Mouse (Mus musculus): ENCODE measurements around the gene Ccdc171.
A peak's percentile ranks its signal among the peaks of the same experiment; 100 is the strongest.
"Not testable (repeated sequence)": the region's sequence is repeated elsewhere in the genome, so short reads cannot be mapped to it uniquely, and the experiment has no call there.

Gene Ccdc171

GRCm38 (mm10) chr4:83524843-83525689, at the start of gene Ccdc171:
TSS of gene Ccdc171 (plus strand) at chr4:83525545.
- peak; percentile 97 to 98 for DNase-seq

GRCm38 (mm10) chr4:83485250-83485649, 40.1 kb upstream of the Ccdc171 start:
- no peak for DNase-seq

- DNase-seq, result peak; percentile 89 to 93
Observed at GRCm38 (mm10) chr4:83485735-83486116, 39.6 kb upstream of the Ccdc171 start.

GRCm38 (mm10) chr4:83486117-83486901, 39.0 kb upstream of the Ccdc171 start, which contains the start of gene Psip1:
TSS of gene Psip1 (minus strand) at chr4:83486459.
- peak; percentile 92 to 94 for DNase-seq

GRCm38 (mm10) chr4:83489121-83489520, 36.2 kb upstream of the Ccdc171 start:
- DNase-seq, result no peak

GRCm38 (mm10) chr4:83493112-83493511, 32.2 kb upstream of the Ccdc171 start:
- DNase-seq, result no peak

- DNase-seq, result not testable (repeated sequence)
Observed at GRCm38 (mm10) chr4:83497013-83497412, 28.3 kb upstream of the Ccdc171 start.

GRCm38 (mm10) chr4:83500154-83501036, 24.9 kb upstream of the Ccdc171 start:
- DNase-seq, result peak; percentile 8 to 12

- no peak for DNase-seq
Observed at GRCm38 (mm10) chr4:83501037-83501430, 24.3 kb upstream of the Ccdc171 start.

- DNase-seq, result no peak
Observed at GRCm38 (mm10) chr4:83509600-83509999, 15.7 kb upstream of the Ccdc171 start.

GRCm38 (mm10) chr4:83511083-83511482, 14.3 kb upstream of the Ccdc171 start:
- DNase-seq, result no peak

GRCm38 (mm10) chr4:83512217-83512616, 13.1 kb upstream of the Ccdc171 start:
- DNase-seq, result no peak

GRCm38 (mm10) chr4:83512644-83513043, 12.7 kb upstream of the Ccdc171 start:
- no peak for DNase-seq

- DNase-seq, result no peak
Observed at GRCm38 (mm10) chr4:83514183-83514582, 11.2 kb upstream of the Ccdc171 start.

- DNase-seq, result peak in 1 of 2 experiments; percentile 12
Observed at GRCm38 (mm10) chr4:83514976-83515669, 10.2 kb upstream of the Ccdc171 start.

GRCm38 (mm10) chr4:83516144-83516543, 9.2 kb upstream of the Ccdc171 start:
- DNase-seq, result not testable (repeated sequence)

- no peak for DNase-seq
Observed at GRCm38 (mm10) chr4:83519148-83519547, 6.2 kb upstream of the Ccdc171 start.

- DNase-seq, result no peak
Observed at GRCm38 (mm10) chr4:83519807-83520206, 5.5 kb upstream of the Ccdc171 start.

- no peak for DNase-seq
Observed at GRCm38 (mm10) chr4:83520308-83520707, 5.0 kb upstream of the Ccdc171 start.

GRCm38 (mm10) chr4:83522066-83522465, 3.3 kb upstream of the Ccdc171 start:
- no peak for DNase-seq

GRCm38 (mm10) chr4:83524456-83524842, 896 bp upstream of the Ccdc171 start:
- no peak for DNase-seq

- peak in 1 of 2 experiments; percentile 77 for DNase-seq
Observed at GRCm38 (mm10) chr4:83525690-83526055, 328 bp downstream of the Ccdc171 start.

Measured in kidney, postnatal 4 days (tissue).